Mouse (Mus musculus) layer of hippocampus, adult 11-12 months (tissue): ENCODE measurements around the gene Ralgps1.
"Not testable (repeated sequence)": the region's sequence is repeated elsewhere in the genome, so short reads cannot be mapped to it uniquely, and the experiment has no call there.

ENCODE experiments used
- DNase-seq: peaks from one replicate; pipeline ENCODE4 v3.0.0; 2022; ENCODE audit warnings: low spot score

The Ralgps1 gene

DNA sequence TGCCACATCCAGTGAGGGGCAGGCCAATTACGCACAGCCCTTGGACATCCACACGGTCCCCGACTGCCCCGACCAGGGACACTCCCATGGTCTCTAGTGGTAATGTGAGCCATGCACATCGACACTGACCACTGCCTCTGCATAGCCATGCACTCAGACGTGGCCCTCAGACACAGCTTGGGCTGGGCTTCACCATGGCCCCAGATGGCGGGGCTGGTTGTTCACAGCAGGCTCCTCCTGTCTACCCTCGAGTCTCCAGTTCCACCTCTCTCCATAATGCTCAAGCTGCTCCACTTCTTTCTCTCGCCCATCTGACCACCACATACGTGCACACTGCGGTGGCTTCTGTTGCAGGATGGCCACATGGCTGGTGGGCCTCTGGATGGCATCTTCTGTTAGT is 160.0 kb downstream of the Ralgps1 start:
- DNase-seq = not testable (repeated sequence)

DNA sequence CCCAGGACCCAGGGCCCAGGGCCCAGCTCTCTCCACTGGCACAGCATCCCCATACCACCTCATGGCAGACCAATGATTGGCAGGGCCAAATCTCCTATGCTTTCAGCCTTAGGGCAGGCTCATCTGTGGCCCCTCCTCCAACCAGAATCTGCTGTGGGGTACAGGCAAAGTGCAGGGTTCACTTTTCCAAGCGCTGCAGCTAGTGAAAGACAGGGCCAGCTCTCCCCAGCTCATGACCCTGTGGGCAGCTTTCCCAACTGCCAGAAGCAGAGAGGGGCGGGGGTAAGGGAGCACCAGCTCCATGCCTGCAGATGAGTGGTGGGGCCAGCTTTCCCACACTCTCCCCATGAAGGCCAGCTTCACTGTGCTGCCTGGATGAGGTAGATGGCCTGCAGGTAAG is 160.4 kb downstream of the Ralgps1 start:
- no peak for DNase-seq

DNA sequence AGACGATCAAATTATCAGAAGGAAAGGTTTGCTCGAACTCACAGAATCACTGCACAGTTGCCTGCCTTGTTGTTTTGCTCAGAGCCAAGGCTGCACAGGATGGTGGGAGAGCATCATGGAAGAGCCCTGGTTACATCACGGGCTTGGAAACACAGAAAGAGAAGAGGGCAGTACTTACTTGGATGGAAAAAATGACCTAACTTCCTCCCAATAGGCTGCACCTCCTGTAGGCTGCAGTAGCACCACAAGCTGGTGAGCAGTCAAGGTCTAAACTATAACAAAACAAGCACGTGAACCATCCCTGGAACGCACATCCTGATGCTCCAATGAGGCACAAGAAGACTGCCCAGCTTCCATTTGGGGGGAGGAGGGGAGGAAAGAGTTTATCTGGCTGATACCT is 163.2 kb downstream of the Ralgps1 start:
- DNase-seq = no peak

DNA sequence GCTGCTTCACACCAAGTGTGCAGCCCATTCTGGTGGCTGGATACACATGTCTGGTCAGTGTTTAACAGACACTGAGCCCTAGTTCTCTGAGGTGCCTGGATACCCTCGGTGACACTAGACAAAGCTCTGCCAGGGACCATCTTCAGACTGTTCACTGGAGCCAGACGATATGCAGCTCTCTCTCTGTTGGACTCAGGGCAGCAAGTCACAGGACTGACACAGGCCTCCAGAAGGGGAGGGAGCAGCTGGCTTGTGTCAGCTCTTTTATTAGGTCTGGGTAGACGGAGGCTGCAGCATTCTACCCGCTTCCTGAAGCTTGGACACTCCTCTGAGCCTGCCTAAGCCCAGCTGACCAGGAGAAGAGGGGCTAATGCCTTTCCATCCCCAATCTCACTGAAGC is 164.2 kb downstream of the Ralgps1 start:
- no peak for DNase-seq

DNA sequence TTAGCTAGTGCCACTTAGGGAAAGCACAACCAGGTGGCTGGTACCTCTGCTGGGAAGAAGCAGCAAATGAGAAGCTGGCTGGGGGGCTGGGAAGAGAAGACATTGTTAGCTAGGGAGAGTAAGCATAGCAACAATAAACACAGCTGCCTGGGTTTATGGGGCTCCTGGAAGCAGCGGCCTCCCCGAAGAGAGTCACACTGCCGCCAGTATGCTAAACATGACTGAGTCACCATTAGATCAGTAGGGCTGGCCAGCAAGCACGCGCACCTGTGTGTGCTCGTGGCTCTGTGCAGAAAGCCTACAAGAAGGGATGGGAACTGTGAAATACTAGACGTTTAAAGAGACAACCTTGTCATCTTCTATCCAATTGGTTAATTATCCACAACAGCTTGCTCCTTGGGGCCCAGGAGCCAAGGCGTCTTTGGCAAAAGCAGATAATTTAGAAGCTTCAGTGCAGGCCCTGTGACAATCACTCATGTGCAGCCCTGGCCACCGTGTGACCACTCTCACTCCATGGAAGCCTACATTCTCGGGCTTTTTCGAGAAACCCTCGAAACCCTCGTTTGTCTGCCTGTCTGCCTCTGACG is 165.3 kb downstream of the Ralgps1 start:
- DNase-seq = no peak

DNA sequence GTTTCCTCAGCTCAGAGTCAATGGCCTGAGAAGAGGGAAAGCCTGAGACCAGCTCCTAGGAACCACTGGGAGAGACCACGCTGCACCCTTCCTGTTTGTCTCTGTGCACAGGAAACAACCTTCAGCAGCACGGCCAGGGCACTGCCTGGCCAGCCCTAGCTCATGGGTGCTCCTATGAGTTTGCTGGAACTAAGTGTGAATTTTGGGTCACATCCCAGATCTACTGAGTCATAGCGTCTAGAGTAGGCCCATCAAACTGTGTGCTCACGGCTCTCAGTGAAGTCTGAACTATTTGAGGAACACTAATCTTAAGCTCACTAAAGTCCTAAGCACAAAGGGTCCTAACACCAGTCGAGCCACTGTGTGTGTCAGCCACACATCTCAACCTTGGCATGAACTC is 166.3 kb downstream of the Ralgps1 start:
- DNase-seq = no peak

DNA sequence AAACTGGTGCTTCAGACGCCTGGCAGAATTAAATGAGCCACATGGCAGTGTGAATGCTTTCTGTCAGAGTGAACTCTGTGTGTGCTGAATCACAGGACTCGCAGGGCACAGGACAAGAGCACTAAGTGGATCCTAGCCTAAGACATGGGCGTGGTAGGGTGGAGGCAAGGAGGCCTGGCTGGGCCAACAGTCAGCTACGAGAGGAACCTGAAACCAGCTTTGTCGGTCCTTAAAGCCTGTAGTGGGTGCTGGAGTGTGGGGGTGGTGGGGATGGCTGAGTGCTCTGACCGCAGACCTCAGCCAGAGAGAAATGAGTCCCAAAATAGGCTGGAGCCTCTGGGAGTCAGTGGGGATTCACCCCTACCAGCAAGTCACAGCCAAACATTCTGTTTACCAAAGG is 168.0 kb downstream of the Ralgps1 start:
- DNase-seq = no peak

DNA sequence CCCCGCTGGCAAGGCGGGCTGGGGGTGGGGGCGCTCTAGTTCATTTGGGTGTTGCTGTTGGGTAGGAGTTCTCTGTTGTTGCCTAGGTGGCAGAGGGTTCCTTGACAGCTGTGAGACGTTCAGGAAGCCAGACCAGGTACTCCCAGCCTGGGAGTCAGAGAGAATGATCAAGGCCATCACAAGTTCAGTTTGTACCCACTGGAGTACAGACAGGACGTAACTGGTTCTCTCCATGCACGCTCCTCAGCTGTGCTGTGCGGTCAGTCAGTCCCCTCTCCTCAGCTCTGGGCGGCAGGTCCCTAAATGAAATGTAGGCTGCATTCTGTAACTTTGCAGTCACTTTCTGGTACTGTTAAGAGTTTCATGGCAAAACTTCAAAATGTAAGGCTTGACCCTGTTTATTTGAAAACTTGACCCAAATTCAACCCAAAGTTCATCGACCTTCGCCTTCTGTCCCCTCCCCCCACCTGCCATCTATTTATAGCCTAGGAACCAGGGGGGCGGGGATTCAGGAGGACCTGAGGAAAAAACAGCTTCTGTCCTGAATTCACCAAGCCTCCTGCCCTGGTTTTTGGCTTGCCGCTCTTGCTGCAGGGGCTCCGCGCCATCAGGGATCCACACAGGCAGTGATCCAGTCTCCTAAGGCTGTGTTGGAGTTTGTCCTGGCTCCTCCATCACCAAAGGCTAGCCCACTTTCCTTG is 170.8 kb downstream of the Ralgps1 start:
- no peak for DNase-seq

DNA sequence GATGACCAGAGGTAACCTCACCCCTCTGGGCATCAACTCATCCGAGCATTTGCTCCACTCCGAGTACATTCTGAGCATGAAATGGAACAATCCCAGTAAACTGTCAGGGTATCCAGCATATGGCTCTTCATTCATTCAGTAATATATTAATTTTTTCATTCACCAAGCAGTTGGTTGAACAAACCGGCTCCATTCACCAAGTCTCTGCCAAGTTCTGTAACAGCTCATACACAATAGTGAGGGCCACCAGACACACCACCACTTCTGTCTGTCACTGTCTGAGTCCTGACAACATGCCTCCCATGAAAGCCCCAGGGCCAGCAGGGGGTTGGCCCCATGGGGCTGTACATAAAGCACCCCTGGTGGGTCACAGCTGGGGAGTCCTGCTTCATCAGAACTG is 181.3 kb downstream of the Ralgps1 start:
- DNase-seq = no peak

DNA sequence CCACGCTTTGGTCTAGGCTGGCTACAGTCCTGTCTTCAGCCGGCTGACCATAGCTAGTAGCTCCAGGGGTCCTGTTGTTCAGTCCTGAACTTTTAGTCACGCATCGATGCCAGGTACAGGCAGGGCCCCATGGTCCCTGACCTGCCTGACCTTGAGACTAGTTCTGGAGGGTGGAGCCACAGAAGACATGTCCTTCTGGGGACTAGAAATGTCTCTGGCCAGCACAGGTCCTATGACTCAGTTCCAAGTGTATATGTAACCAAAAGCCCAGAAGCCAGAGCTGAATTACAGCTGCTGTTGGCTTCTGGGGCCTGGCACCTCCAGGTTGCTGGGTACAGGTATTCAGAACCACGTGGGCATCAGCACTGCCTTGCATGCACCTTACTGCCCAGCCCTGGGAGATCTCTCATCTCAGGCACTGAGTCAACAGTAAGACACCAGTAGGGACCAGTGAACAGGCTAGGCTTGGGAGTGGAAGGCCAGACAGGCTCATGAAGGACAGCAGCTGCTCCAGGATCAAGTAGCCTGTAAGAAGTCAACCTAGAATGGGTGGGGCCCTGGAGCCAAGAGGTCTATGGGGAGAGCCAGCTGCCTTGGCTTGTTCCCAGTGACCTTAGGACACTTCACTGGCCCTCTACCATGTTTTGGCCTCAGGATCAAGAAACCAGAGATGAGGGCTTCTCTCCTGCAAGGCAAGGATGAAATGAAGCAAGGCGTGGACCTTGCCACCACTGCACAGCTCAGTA is 182.2 kb downstream of the Ralgps1 start:
- no peak for DNase-seq

DNA sequence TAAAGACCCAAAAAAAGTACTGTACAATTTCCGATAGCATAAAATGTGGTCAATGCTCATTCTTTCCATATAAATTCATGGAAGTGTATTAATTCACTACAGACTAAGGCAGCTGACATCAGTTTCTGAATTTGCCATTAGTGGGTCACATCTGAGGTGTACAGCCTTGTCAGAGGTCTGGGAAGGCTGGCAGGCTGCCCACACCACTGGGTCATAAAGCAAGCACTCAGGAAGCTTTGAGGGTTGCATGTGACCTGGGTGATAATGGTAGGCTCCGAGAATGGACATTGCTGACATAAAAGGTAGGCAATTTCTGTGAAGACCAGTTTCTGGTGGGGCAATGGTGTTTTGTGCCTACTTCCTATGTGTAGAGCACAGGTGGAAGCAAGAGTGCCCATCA is 183.4 kb downstream of the Ralgps1 start:
- DNase-seq = no peak

DNA sequence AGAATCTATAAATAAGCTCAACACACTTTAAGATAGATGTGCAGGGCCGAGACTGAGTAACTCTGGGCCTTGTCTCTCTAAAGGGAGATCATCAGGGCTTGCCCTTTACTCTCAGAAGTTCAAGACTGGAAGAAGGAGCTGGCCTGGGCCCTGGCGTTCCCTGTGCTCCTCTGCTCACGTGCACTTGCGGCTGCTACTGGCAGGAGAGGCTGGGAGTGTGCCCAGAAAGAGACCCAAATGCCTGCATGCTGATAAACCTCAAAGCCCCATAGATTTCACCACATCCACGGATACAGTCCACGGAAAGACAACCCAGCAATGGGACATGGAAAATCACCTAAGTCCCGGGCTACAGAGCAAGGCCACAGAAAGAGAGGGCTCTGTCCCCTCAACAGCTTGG is 184.8 kb downstream of the Ralgps1 start:
- DNase-seq = no peak

DNA sequence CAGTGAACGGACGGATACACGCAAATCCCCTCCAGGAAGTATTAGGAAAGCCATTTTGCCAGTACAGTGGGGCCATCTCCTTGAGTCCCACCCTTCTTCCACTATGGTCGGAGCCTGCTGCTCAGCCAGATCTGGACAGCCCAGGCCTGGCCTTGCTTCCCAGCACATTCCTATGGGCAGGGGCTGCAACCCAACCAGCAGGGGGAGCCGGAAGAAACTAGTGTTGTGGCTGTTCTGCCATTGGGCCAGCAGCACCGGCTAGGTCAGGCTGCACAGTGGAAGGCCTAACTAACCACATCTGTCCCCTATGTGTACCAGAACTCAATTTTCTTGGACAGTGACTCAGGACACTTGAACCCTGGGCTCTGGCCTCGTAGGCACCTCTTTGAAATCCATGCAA is 186.0 kb downstream of the Ralgps1 start:
- peak; percentile 44 for DNase-seq

DNA sequence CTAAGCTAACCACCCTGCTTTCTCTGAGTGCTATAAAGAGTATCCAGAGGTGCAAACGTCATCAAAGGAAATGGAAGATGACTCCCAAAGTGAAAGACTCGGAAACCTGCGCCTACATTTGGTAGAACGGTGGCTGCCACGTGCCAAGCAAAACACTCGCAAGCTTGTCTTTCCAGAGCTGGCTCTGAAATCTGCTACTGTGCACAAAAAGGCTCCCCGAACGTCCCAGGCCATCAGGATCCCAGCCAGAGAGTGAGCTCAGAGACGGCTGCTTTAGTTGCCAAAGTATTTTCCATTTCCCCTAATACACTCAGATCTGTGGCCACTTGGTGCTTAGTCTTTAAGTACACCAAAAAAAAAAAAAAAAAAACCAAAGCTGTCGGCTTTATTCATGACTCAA is 186.6 kb downstream of the Ralgps1 start:
- DNase-seq = no peak

DNA sequence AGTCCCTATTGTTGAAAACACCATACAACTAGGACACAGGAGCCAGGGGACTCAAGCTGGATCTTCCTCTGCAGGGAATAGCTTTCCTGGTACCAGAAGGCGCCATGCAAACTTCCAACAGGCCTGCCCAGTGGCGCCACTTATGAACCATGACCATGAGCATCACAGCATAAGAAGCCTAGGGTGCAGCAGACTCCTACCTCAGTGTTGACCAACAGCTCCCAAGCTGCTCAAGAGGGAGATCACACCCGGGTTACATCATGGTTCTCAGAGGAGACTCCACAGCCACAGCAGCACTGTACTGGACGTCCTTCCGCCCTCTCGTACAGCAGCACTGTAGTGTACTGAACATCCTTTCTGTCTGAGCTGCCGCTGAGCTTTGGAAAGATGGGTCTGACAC is 188.0 kb downstream of the Ralgps1 start:
- DNase-seq = no peak

DNA sequence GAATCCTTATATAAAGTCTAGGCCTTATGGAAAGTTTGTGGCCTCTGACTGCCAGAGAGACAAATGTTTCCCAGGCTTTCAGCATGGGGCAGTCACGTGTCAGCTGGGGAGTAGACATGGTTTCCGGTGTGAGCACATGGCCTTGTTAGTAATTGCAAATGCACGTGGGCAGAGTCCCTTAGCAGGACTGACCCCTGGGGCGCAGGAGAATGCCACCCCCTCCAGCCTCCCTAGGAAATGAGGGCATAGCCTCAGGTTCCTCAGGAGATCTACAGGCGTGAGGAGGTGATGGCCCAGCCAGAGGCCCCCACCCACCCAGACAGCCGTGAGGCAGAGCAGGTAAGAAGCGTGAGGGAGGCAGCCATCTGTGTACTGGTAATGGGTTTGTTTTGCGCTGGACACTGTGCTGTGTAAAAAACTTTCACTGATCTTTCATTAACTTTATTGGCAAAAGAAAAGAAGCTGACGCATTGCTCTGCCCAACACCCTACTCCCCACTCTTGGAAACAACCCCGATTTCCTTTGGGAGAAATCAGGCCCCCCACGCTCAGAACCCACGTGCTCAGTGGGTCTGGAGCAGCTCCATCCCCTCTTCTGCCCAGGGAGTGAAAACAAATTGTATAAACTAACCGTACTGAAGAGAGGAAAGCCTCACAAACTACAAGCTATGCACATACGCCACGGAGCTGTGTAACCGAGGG is 191.2 kb downstream of the Ralgps1 start:
- no peak for DNase-seq

DNA sequence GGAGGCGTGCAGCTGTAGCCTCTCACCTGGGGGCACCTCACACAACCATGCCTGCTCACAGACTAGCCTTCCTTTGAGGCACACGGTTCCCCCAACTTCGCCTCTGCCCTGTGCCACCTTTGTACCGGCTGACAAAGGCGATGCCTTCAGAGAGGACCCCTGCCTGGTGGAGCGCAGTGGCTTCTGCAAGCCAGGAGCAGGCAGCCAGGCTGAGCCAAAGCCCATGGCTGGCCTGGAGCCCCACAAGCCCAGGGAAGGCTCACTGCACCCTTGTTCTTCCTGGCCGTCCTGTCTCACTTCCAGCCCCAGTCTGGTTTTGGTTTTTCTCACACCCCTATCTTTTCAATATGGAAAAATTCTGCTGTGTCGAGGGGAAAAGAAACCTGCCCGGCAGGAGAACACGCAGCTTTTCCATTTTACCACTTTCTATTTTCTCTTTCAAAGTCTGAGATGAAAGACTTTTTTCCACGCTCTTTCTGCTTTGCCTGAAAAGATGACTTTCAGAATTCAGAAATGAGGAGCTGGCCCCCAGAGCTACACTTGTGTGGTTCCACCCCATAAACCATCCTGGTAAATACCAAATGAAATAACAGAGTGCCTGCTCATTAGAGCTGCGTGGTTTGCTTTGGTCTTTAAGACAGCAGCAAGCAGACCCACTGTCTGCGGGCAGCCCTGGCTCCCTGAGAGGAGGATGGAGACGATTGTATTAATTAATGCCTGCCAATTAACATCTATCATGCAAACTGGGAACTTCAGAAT is 191.9 kb downstream of the Ralgps1 start:
- no peak for DNase-seq

DNA sequence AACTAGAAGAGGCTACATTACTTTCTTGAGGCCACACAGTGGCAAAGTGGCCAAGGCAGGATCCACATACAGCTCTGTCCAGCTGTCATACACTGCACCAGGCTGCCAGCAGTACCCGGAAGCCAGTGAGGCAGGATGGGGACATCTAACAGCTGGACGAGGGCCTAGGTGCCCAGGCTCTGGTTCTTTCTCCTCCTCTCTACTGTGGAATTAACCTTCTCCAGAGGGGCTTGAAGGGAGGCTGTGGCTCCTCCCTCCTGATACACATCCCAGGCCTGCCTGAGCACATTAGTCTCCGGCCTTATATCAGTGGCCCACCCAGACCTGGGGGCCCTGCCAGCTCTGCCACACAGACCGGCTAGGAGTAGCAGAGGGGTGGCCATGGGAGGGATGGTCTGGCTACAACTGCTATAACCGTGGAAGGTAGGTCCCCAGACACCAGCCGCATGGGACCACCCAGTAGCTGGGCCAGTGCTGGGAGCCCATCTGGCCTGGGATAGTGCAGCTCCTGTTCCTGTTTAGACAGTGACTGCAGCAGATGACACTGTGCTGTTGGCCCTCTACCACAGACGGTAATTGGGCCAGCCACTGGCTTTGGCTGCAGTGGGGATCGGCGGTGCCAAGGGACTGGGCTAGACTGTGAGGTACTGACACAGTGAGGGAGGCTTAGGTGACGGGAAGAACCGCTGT is 192.9 kb downstream of the Ralgps1 start:
- DNase-seq = peak; percentile 48

DNA sequence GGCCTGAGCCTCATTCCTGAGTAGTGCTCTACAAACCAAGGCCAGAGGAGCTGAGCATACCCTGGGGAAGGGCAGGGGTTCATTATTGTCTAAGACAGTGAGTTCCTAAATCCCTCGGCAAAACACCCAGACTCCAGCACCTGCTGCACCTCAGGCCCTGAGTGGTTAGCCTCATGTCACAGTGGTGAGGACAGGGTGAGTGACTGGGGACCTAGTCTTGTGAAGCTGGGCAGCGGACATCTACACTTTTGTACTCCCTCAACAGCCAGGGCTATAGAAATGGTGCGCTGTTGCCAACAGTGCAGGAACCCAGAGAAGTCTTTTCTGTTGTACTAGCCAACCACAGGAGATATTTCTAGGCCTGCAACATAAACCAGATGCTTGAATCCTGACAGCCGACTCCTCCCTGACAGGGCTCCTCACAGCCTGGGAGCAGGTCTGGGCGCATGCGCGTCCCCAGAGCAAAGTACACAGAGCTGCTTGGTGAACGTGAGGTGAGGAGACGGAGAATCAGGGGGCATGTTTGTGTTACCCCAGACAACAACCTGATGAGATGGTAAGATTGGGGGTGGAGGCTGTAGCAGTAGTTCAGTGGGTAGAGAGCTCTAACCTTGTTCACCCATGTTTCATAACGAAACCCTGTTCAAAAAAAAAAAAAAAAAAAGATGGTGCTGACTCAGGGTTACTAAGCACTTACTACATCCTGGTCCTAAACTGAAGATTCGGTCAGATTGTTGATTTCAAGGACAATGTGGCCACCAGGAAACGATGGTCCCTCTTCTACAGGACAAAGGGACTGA is 193.6 kb downstream of the Ralgps1 start:
- no peak for DNase-seq

DNA sequence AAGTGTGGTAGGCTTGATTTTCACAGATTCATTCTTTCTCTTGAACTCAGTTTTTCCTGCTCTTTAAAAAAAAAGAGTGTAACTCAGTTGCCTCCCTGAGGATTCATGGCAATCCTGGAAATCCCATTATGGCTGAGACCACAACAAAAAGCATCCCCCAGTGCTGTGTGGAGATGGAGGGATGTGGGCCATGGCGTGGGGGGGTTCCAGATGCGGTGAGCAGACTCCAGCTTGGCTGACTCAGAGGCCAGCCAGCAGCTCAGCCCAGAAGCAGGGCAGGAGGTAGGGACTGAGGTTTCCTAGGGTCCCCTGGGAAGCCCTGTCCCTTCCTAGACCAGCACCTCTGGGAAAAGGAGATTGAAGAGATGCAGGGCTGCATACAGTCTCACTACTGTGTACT is 194.4 kb downstream of the Ralgps1 start:
- no peak for DNase-seq

DNA sequence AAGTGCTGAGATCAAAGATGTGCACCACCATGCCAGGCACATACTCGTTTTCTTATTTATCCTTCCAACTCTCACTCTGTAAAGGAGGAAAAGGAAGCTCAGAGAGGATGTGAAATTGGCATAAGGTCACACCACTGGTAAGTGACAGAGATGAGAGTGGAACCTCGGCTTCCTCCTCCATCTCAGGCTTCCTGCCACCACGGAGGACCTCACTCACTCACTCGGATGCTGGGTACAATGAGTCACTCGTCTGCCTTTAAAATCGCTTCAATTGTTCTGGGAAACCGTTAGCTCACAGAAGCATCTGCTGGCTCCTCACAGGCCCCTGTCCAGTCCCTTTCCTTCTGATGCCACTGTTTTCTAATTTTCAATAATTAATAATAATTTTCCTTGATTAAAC is 194.8 kb downstream of the Ralgps1 start:
- DNase-seq = no peak
